Mouse (Mus musculus) midbrain, embryonic 14.5 days (tissue): ENCODE measurements around the gene Nup93. TPM values are rescaled to one million over a fixed set of nuclear protein-coding genes. Genes with fewer than 3 reads are reported as not detected.

Source experiments
- ATAC-seq: fragments of 200-750 bp; cut with Nextera tagmentation; 2 replicates; pipeline ENCODE4 v1.8.0; 2017; ENCODE audit warnings: moderate number of reproducible peaks, moderate library complexity; ENCODE audit not compliant: low FRiP score, low TSS enrichment
- DNase-seq: peaks from one replicate; pipeline ENCODE4 v3.0.0-alpha.2; 2015
- H3K27ac ChIP-seq: fragments of 300-500 bp; sonication (generic); replicated peaks from 2 replicates; pipeline ENCODE4 v1.5.1; 2014; ENCODE audit warnings: mild to moderate bottlenecking, low read depth, low read length, moderate library complexity
- H3K27me3 ChIP-seq: fragments of 300-500 bp; sonication (generic); 2 replicates; pipeline ENCODE4 v1.6.1; 2014; ENCODE audit warnings: low read length, control low read depth, mixed read lengths; ENCODE audit not compliant: control insufficient read depth, insufficient read depth
- H3K36me3 ChIP-seq: fragments of 300-500 bp; sonication (generic); 2 replicates; pipeline ENCODE4 v1.6.1; 2014; ENCODE audit warnings: low read length, control low read depth; ENCODE audit not compliant: control insufficient read depth, insufficient read depth
- H3K4me1 ChIP-seq: fragments of 300-500 bp; sonication (generic); 2 replicates; pipeline ENCODE4 v1.6.1; 2014; ENCODE audit warnings: mild to moderate bottlenecking, antibody characterized with exemption, low read length, control low read depth; ENCODE audit not compliant: control insufficient read depth, insufficient read depth
- H3K4me2 ChIP-seq: fragments of 300-500 bp; sonication (generic); 2 replicates; pipeline ENCODE4 v1.6.1; 2014; ENCODE audit warnings: mild to moderate bottlenecking, low read length, moderate library complexity
- H3K4me3 ChIP-seq: fragments of 300-500 bp; sonication (generic); replicated peaks from 2 replicates; pipeline ENCODE4 v1.5.1; 2014; ENCODE audit warnings: low read depth, low read length
- H3K9ac ChIP-seq: fragments of 300-500 bp; sonication (generic); replicated peaks from 2 replicates; pipeline ENCODE4 v1.6.1; 2014; ENCODE audit warnings: mild to moderate bottlenecking, low read length, moderate library complexity
- H3K9me3 ChIP-seq: fragments of 300-500 bp; sonication (generic); 2 replicates; pipeline ENCODE4 v1.6.1; 2016; ENCODE audit warnings: low read length, control low read depth, mixed read lengths; ENCODE audit not compliant: control insufficient read depth
- WGBS: fragments of 180-500 bp; shearing (Covaris S2); extraction: QIAGEN DNeasy Blood & Tissue Kit; methylation state at CpG from one replicate; pipeline ENCODE4 v1.1.7; 2014; 5-methylcytosine and 5-hydroxymethylcytosine counted together
- polyA plus RNA-seq: library from polyadenylated mRNA; unstranded; fragments of >200 nt; fragmentation: Nextera tagmentation; extraction: Ambion mirVana; gene quantifications from 2 replicates; pipeline ENCODE4 v1.2.1, GENCODE M21; 2014

The Nup93 gene
- polyA plus RNA-seq, 1 experiment from 2014 or later = 75.4 TPM

DNA sequence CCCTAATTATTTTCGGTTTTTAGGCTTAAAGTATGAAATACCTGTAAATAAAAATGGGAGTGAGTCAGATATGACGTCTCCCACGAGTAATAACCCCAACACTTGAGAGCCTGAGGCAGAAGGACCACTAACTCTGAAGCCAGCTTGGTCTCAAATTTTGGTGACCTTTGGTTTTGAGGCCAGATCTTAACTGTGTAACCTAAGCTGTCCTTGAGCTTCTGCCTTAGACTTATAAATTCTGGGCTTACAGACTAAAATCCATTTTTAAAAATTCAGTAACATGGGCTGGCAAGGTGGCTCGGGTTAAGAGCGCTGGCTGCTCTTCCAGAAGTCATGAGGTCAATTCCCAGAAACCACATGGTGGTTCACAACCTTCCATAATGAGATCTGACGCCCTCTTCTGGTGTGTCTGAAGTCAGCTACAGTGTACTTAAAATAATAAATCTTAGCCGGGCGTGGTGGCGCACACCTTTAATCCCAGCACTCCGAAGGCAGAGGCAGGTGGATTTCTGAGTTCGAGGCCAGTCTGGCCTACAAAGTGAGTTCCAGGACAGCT lies 40.4 kb upstream of the Nup93 start:
- no peak for DNase-seq
- no peaks in the 10 kb centered on the region for H3K9me3 ChIP-seq
- H3K4me2 ChIP-seq = no peak overlapping the region
- WGBS = 45% methylated on average over 11 of the region's 11 CpGs
- no peak overlapping the region for H3K9ac ChIP-seq
- H3K27me3 ChIP-seq = peaks cover 84% of the 10 kb centered on the region
- ATAC-seq = no peak
- H3K4me3 ChIP-seq = no peak overlapping the region
- peaks cover 20% of the 10 kb centered on the region for H3K4me1 ChIP-seq
- no peak overlapping the region for H3K27ac ChIP-seq
- H3K36me3 ChIP-seq = no peaks in the 10 kb centered on the region

DNA sequence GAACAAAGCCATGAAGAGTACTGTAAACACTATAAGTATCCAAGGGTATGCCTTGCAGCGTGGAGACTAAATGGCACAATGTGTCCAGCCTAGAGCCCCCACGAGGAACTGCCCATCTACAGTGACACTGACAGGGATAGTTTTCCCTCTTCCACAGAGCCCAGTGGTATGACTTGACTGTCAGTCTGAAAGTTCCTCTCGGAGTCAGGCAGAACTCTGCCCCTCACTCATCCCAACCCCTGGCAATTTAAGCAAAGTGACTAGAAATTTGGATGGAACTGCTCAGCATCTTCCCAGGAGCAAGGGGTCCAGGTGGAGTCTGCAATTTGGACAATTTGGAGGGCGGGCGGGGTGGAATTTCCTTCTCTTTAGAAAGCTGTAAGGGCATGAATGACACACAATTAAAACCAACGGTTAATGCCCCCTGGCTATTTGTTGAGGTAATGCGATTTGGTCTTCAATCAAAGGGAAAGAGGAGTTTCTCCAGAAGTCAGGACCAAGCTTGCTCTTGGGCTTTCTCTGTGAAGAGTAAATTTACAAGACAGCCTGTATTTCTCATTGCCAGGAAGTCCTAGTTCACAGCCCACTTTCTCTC lies 39.6 kb upstream of the Nup93 start:
- no peak overlapping the region for H3K27ac ChIP-seq
- WGBS = 23% methylated on average over 7 of the region's 7 CpGs
- H3K4me2 ChIP-seq = no peak overlapping the region
- DNase-seq (no peak), ATAC-seq (no peak)
- no peaks in the 10 kb centered on the region for H3K9me3 ChIP-seq
- H3K4me3 ChIP-seq = no peak overlapping the region
- peaks cover 91% of the 10 kb centered on the region for H3K27me3 ChIP-seq
- H3K9ac ChIP-seq = no peak overlapping the region
- no peaks in the 10 kb centered on the region for H3K36me3 ChIP-seq
- H3K4me1 ChIP-seq = peaks cover 28% of the 10 kb centered on the region

DNA sequence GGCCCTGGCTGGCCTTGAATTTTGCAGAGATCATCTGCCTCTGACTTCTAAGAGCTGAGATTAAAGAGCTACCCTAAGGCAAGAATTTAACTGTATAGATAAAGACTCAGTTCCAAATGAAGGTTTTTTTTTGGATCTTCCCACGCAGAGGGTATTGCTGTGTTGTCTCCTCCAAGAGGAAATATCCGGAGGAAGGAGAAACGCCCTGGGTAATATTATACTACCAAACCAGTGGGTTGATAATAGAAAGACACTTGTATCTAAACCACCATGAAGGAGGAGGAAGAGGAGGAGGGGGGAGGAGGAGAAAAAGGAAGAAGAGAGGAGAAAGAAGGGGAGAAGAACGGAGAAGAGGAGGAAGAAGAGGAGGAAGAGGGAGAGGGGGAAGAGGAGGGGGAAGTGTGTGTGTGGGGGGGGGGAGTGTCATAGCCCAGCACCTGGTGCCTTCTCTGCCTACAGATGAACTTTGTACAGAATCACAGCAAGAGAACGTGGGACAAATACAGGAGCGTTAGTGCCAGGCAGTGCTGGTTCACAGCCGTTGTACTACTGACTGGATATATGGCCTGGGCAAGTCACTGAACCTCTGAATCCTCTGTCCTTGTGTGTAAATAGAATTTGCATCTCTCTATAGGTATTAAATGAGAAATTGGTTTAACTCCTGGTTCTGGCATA lies 36.5 kb upstream of the Nup93 start:
- 64% methylated on average over 7 of the region's 7 CpGs for WGBS

DNA sequence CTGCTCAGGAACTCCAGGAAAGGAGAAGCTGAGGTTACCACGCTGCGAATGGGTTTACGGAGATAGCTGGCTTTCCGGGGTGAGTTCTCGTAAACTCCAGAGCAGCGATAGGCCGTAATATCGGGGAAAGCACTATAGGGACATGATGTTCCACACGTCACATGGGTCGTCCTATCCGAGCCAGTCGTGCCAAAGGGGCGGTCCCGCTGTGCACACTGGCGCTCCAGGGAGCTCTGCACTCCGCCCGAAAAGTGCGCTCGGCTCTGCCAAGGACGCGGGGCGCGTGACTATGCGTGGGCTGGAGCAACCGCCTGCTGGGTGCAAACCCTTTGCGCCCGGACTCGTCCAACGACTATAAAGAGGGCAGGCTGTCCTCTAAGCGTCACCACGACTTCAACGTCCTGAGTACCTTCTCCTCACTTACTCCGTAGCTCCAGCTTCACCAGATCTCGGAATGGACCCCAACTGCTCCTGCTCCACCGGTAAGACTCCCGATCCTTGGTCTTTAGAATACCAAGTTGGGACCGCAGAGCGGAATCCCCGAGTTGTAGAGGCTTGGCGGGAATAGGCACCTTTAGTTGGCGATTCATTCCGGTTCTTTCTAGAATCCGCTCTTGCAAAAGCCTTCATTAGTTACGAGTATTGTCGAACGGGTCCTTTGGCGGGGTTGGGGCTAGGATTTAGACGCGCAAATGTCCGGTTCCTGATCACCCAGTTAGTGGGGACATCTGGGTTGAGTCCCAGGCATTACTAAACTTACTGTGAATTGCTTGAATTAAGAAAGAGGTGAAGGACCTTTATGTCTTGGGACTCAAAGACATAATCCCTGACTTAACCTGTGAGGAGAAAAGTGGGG lies 35.3 kb upstream of the Nup93 start, which contains the start of gene Mt1:
Gene Mt1, plus strand, starts transcription at position 226 of the 856 bp plus-strand sequence.
- DNase-seq (peak; percentile 80), ATAC-seq (no peak; the same call in 1 of the 2 replicates)
- H3K27ac ChIP-seq = no peak within 1 kb of the TSS
- H3K4me2 ChIP-seq = peak within 1 kb of the TSS; percentile 66
- H3K4me3 ChIP-seq = peak within 1 kb of the TSS; percentile 34
- peaks cover 83% of the 10 kb centered on the region for H3K27me3 ChIP-seq
- peak within 1 kb of the TSS; percentile 21; the same call in 1 of the 2 replicates for H3K9ac ChIP-seq
- H3K9me3 ChIP-seq = no peaks in the 10 kb centered on the region
- WGBS = under 1% methylated on average over 50 of the region's 50 CpGs
- H3K36me3 ChIP-seq = no peaks in the 10 kb centered on the region
- peaks cover 14% of the 10 kb centered on the region for H3K4me1 ChIP-seq

More for the DNA sequence above, 36.5 kb upstream of the Nup93 start:
- Histone ChIP-seq H3K36me3 (no peaks in the 10 kb centered on the region), H3K27me3 (peaks cover 84% of the 10 kb centered on the region), H3K9ac (no peak overlapping the region), H3K27ac (no peak overlapping the region), H3K4me3 (no peak overlapping the region), H3K4me1 (peaks cover 15% of the 10 kb centered on the region), H3K4me2 (no peak overlapping the region), H3K9me3 (no peaks in the 10 kb centered on the region)
- no peak for ATAC-seq
- no peak for DNase-seq

DNA sequence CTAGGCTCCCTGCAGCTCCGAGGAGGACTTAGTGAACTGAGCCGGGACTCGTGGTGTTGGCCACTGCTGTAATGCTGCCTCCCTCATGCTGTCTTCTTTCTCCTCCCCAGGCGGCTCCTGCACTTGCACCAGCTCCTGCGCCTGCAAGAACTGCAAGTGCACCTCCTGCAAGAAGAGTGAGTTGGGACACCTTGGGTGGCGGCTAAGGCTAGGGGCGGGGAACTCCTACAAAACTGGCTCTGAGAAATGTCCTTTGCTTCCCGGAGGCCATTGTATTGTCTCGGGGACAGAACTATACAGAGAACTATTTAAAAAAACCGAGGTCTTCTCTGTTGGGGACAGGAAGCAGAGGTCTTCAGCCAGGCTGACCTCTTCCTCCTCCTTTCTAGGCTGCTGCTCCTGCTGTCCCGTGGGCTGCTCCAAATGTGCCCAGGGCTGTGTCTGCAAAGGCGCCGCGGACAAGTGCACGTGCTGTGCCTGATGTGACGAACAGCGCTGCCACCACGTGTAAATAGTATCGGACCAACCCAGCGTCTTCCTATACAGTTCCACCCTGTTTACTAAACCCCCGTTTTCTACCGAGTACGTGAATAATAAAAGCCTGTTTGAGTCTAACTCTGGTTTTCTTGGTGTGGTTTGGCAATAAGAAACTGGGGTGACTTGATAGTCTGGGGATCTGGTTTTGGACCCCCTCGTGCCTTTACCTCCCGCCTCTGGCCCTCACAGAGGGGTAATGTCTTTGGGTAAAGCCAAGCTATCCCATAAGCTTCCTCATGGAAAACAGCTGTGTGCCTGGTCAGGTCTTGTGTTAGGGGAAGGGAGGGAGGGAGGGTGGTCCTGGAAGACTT lies 34.4 kb upstream of the Nup93 start:
- H3K27me3 ChIP-seq = peaks cover 82% of the 10 kb centered on the region
- DNase-seq = peak; percentile 43
- 2% methylated on average over 25 of the region's 25 CpGs for WGBS
- H3K4me3 ChIP-seq = peak overlapping the region; percentile 34; the same call in 1 of the 2 replicates
- no peaks in the 10 kb centered on the region for H3K36me3 ChIP-seq
- peak overlapping the region; percentile 66 for H3K4me2 ChIP-seq
- no peak overlapping the region for H3K9ac ChIP-seq
- no peak overlapping the region for H3K27ac ChIP-seq
- ATAC-seq = no peak
- no peaks in the 10 kb centered on the region for H3K9me3 ChIP-seq
- peaks cover 14% of the 10 kb centered on the region for H3K4me1 ChIP-seq

DNA sequence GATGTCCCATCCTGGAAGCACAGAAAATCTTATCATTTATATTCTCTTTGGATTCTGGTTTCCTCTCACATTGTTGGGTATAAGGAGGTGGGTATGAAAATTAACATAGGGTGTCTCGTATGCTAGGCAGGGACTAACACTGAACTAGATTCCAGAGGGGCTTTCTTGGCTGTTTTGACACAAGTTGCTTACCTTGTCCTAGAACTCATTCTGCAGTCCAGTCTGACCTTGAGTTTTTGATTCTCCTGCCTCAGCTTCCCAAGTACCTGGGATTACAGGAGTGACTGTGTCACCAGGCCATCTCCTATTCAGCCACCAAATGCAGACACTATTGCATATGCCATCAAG lies 33.8 kb upstream of the Nup93 start:
- Histone ChIP-seq H3K27me3 (peaks cover 82% of the 10 kb centered on the region), H3K4me2 (no peak overlapping the region)
- 85% methylated on average over 1 of the region's 1 CpGs for WGBS

DNA sequence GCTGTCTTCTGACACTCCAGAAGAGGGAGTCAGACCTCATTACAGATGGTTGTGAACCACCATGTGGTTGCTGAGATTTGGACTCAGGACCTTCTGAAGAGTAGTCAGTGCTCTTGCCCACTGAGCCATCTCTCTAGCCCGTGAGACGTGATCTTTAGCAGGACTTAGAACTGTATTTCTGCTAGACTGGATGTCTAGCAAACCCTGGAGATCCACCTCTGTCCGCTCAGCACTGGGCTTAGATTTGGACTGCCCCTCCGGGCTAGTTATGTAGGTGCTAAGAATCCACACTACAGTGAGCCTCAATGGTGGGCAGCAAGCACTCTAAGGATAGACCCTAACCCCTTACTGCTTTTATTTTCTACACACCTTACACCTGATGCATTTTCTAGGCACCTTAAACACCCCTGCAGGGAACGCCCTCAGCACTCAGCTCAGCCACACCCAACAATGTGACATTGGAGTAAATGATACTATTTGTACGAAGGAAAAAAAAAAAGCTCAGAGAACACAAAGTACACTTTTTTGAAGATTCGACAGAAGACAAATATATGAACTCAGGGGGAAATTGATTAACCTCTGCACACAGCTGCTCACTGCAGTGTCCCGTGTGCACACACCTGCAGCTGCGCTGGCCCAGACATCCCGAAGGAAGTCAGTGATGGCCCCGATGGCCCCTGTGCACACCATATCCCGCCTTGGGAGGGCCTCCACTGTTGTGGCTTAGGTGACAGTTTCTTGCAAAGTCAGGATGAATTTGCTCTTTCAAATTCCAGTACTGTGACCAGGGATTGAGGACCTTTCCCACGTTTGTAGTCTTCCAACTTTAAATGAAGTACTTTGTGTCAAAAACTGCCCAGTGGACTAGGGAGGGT lies 32.1 kb upstream of the Nup93 start:
- ATAC-seq (no peak), DNase-seq (no peak)
- Histone ChIP-seq H3K9ac (no peak overlapping the region), H3K27me3 (peaks cover 83% of the 10 kb centered on the region), H3K4me2 (no peak overlapping the region), H3K9me3 (no peaks in the 10 kb centered on the region), H3K4me3 (no peak overlapping the region), H3K27ac (no peak overlapping the region), H3K4me1 (peaks cover 14% of the 10 kb centered on the region), H3K36me3 (no peaks in the 10 kb centered on the region)
- WGBS = 72% methylated on average over 13 of the region's 13 CpGs

More for the DNA sequence above, 33.8 kb upstream of the Nup93 start:
- H3K4me3 ChIP-seq = no peak overlapping the region
- no peak overlapping the region for H3K9ac ChIP-seq
- no peak for ATAC-seq
- no peaks in the 10 kb centered on the region for H3K36me3 ChIP-seq
- no peak for DNase-seq
- H3K4me1 ChIP-seq = peaks cover 14% of the 10 kb centered on the region
- no peak overlapping the region for H3K27ac ChIP-seq
- no peaks in the 10 kb centered on the region for H3K9me3 ChIP-seq
